In the genomic region with DNA sequence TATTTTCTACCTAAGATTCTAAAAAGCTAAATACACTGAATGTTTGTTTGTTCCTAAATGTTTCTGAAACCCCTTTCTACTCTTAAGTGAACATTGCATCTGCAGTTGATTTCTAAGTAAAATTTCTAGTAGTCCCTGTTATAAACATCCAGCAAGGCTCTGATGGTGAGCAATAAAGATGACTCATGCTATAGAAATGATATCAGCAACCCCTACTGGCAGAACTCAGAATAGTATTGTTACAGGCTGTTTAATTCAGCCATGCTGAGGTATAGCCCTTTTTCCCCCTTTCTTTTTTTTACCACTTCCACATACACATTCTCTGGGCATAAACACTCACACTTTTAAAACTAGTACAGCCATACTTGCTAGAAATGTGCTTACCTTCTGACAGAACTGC, we compare ENCODE assay signal across 7 mouse cellular contexts.
DNase-seq lines count a peak whose midpoint lies in the region; ATAC-seq and TF ChIP-seq lines count a peak whose summit lies in the region.

No protein-coding gene starts in this region.

- TF ChIP-seq POLR2A in MEL (IDR thresholded peaks at IDR 0.05; ENCODE audit: control insufficient read depth in 1 of 2, insufficient read depth in 1 of 2, low read depth in 1 of 2, low read length in 2 of 2, poor library complexity in 1 of 2), result no peak

- no peak for TF ChIP-seq EP300 in MEL (IDR thresholded peaks at IDR 0.05; ENCODE audit: low read depth in 1 of 2, low read length in 2 of 2)

- no peaks in the 10 kb centered on the region for H3K79me2 ChIP-seq in MEL (ENCODE audit: control insufficient read depth, insufficient read depth, low read length, poor library complexity)

- peak; percentile 22 for DNase-seq in layer of hippocampus, adult 9-11 months
- DNase-seq in layer of hippocampus, postnatal 25 days (ENCODE audit: extremely low spot score in 1 of 2, low spot score in 1 of 2), result no peak
- peak; percentile 64 for DNase-seq in MEL (ENCODE audit: low read depth, low spot score)
- DNase-seq in c-Kit-positive CD71-negative TER-119-negative erythroid progenitor cells, embryonic 14.5 days (ENCODE audit: low read depth), result peak; percentile 12
- peak; percentile 79 for DNase-seq in hindbrain, postnatal 0 days (ENCODE audit: low spot score)
- no peak for DNase-seq in ovary, postnatal 10 days (ENCODE audit: low spot score)

- no peak overlapping the region for H3K27ac ChIP-seq in MEL (ENCODE audit: control insufficient read depth, low read depth, low read length)
- H3K27ac ChIP-seq in hindbrain, postnatal 0 days, result no peak overlapping the region
- no peak overlapping the region for H3K27ac ChIP-seq in neural tube, embryonic 13.5 days (replicated peaks)

- no peak overlapping the region for H3K4me2 ChIP-seq in hindbrain, postnatal 0 days (ENCODE audit: low read depth, low read length)
- no peak overlapping the region for H3K4me2 ChIP-seq in neural tube, embryonic 13.5 days

- no peaks in the 10 kb centered on the region for H3K9me3 ChIP-seq in MEL (replicated peaks; ENCODE audit: insufficient read depth, low read length)
- no peaks in the 10 kb centered on the region for H3K9me3 ChIP-seq in hindbrain, postnatal 0 days (ENCODE audit: low read length)
- H3K9me3 ChIP-seq in neural tube, embryonic 13.5 days, result no peaks in the 10 kb centered on the region

- H3K4me3 ChIP-seq in MEL (ENCODE audit: control insufficient read depth in 1 of 2, insufficient read depth in 1 of 2, low read depth in 2 of 2, low read length in 2 of 2), result no peak overlapping the region
- H3K4me3 ChIP-seq in hindbrain, postnatal 0 days (ENCODE audit: low read length), result no peak overlapping the region
- H3K4me3 ChIP-seq in neural tube, embryonic 13.5 days, result no peak overlapping the region

- peak; percentile 94 for TF ChIP-seq RAD21 in MEL (IDR thresholded peaks at IDR 0.05; ENCODE audit: low read depth, low read length)

- no peaks in the 10 kb centered on the region for H3K27me3 ChIP-seq in MEL (ENCODE audit: control insufficient read depth in 1 of 2, insufficient read depth in 2 of 2, low read length in 2 of 2)
- no peaks in the 10 kb centered on the region for H3K27me3 ChIP-seq in hindbrain, postnatal 0 days (ENCODE audit: insufficient read depth, low read length)
- no peaks in the 10 kb centered on the region for H3K27me3 ChIP-seq in neural tube, embryonic 13.5 days

- no peak overlapping the region for H3K9ac ChIP-seq in MEL (ENCODE audit: control insufficient read depth, low read depth, low read length, poor library complexity, severe bottlenecking)
- H3K9ac ChIP-seq in hindbrain, postnatal 0 days (replicated peaks; ENCODE audit: low read length), result no peak overlapping the region
- no peak overlapping the region for H3K9ac ChIP-seq in neural tube, embryonic 13.5 days

- peak; percentile 79; the same call in 1 of the 2 replicates for ATAC-seq in hindbrain, postnatal 0 days
- ATAC-seq in neural tube, embryonic 13.5 days (ENCODE audit: low read depth), result peak; percentile 84

- no peaks in the 10 kb centered on the region for H3K4me1 ChIP-seq in MEL (ENCODE audit: control insufficient read depth in 1 of 2, insufficient read depth in 2 of 2, low read length in 2 of 2)
- H3K4me1 ChIP-seq in hindbrain, postnatal 0 days (ENCODE audit: insufficient read depth, low read length), result no peaks in the 10 kb centered on the region
- H3K4me1 ChIP-seq in neural tube, embryonic 13.5 days (replicated peaks), result peaks cover 3% of the 10 kb centered on the region; the same call in 1 of the 2 replicates

- H3K36me3 ChIP-seq in MEL (ENCODE audit: control insufficient read depth in 1 of 2, insufficient read depth in 2 of 2, low read length in 2 of 2), result peaks cover 0 to 7% of the 10 kb centered on the region in 2 experiments; a peak in 2 of 4 replicates
- peaks cover 9% of the 10 kb centered on the region; the same call in 1 of the 2 replicates for H3K36me3 ChIP-seq in hindbrain, postnatal 0 days (ENCODE audit: insufficient read depth, low read length)
- peaks cover 33% of the 10 kb centered on the region for H3K36me3 ChIP-seq in neural tube, embryonic 13.5 days

- TF ChIP-seq CTCF in MEL (IDR thresholded peaks at IDR 0.05 in 2 of 3, conservative IDR thresholded peaks at IDR 0.05 in 1 of 3; ENCODE audit: control insufficient read depth in 1 of 3, insufficient read depth in 1 of 3, low read depth in 2 of 3, low read length in 3 of 3, poor library complexity in 1 of 3, severe bottlenecking in 1 of 3), result peak in 2 of 3 experiments; percentile 35 to 71; a peak in 3 of 6 replicates
- TF ChIP-seq CTCF in hindbrain, postnatal 0 days (IDR thresholded peaks at IDR 0.05; ENCODE audit: low read depth), result peak; percentile 71

TF ChIP-seq in MEL, 35 proteins besides CTCF, POLR2A, EP300 and RAD21:
- TF ChIP-seq SMC3 (IDR thresholded peaks at IDR 0.05; ENCODE audit: low read depth, low read length) (peak; percentile 81), ZC3H11A (IDR thresholded peaks at IDR 0.05; ENCODE audit: low read depth, low read length) (peak; percentile 83), TAL1 (IDR thresholded peaks at IDR 0.05; ENCODE audit: low read length) (no peak), ZMIZ1 (IDR thresholded peaks at IDR 0.05; ENCODE audit: low read depth, low read length) (no peak)
TF ChIP-seq in MEL: peak in this region for 2.

Comparison
In these comparisons a context has a peak if more than half of its experiments do, and no peak if none do; other contexts are left out.
1. DNase-seq: peak in layer of hippocampus, adult 9-11 months (single experiment), MEL (single experiment), c-Kit-positive CD71-negative TER-119-negative erythroid progenitor cells, embryonic 14.5 days (single experiment) and hindbrain, postnatal 0 days (single experiment); none in layer of hippocampus, postnatal 25 days (0 of 2) and ovary, postnatal 10 days (single experiment).